Mouse (Mus musculus): ENCODE measurements at regions not wholly inside any gene's neighbourhood (a gene's known extent, or its start where the extent isn't known, plus 50 kb on each side); places are given as distances from the start of the nearest gene placed in this dataset.

DNA sequence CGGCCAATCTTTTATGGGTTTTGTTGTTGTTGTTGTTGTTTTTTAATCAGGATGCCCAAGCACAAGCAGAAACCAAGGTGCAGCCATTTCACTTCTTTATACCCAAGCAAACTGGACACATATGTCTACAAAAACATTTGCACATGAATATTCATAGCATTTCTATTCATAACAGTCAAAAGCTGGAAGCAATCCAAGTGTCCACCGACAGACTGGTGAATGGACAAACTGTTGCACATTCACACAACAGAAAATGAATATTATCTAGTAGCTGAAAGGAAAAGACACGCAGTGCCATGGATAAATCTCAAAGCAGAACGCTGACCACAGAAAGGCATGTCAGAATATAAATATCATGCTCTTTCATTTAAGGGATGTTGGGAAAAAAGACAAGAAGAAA lies 192.4 kb downstream of the Atp23 start:
- TF ChIP-seq POLR2A (IDR thresholded peaks at IDR 0.05; ENCODE audit: insufficient read depth, low read depth, low read length) (no peak), CTCF (IDR thresholded peaks at IDR 0.05; ENCODE audit: insufficient read depth, low read depth, low read length) (no peak)
- H3K27ac ChIP-seq (ENCODE audit: insufficient read depth, low read depth, low read length) = no peak overlapping the region
- 38% methylated on average over 4 of the region's 4 CpGs for WGBS

DNA sequence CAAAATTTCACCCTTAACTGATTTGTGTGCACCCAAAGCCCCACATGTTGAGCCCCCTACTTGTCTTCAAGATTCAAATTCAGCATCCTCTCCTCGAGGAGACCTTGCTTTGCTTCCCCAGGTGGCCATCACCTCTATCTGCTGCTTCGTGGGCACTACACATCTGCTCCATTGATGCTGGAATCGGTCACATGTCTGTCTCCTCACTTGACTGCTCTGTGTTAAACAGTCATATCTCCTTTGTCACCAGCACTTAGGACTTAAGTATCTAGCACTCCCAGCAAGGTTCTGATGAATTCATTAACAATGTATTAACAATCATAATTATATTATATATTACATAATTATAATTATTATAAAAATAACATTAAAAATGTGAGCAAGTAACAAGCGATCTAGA lies 192.9 kb downstream of the Atp23 start:
- WGBS = 77% methylated on average over 4 of the region's 4 CpGs

More for the DNA sequence above, 192.4 kb downstream of the Atp23 start:
- H3K4me3 ChIP-seq (ENCODE audit: insufficient read depth, low read depth, low read length) = no peak overlapping the region
- H3K4me1 ChIP-seq (ENCODE audit: control insufficient read depth, insufficient read depth, low read length) = no peaks in the 10 kb centered on the region

GRCm38 (mm10) chr10:126697086-126697485 lies 204.1 kb downstream of the Atp23 start:
- Histone ChIP-seq H3K4me3 (ENCODE audit: insufficient read depth, low read depth, low read length) (no peak overlapping the region), H3K27ac (ENCODE audit: insufficient read depth, low read depth, low read length) (no peak overlapping the region), H3K4me1 (ENCODE audit: control insufficient read depth, insufficient read depth, low read length) (no peaks in the 10 kb centered on the region)
- no peak for TF ChIP-seq POLR2A (IDR thresholded peaks at IDR 0.05; ENCODE audit: insufficient read depth, low read depth, low read length)
- no peak for TF ChIP-seq CTCF (IDR thresholded peaks at IDR 0.05; ENCODE audit: insufficient read depth, low read depth, low read length)
- 90% methylated on average over 10 of the region's 10 CpGs for WGBS

More for the DNA sequence above, 192.9 kb downstream of the Atp23 start:
- H3K4me3 ChIP-seq (ENCODE audit: insufficient read depth, low read depth, low read length) = no peak overlapping the region
- TF ChIP-seq CTCF (IDR thresholded peaks at IDR 0.05; ENCODE audit: insufficient read depth, low read depth, low read length) (no peak), POLR2A (IDR thresholded peaks at IDR 0.05; ENCODE audit: insufficient read depth, low read depth, low read length) (no peak)
- H3K27ac ChIP-seq (ENCODE audit: insufficient read depth, low read depth, low read length) = no peak overlapping the region
- H3K4me1 ChIP-seq (ENCODE audit: control insufficient read depth, insufficient read depth, low read length) = no peaks in the 10 kb centered on the region

DNA sequence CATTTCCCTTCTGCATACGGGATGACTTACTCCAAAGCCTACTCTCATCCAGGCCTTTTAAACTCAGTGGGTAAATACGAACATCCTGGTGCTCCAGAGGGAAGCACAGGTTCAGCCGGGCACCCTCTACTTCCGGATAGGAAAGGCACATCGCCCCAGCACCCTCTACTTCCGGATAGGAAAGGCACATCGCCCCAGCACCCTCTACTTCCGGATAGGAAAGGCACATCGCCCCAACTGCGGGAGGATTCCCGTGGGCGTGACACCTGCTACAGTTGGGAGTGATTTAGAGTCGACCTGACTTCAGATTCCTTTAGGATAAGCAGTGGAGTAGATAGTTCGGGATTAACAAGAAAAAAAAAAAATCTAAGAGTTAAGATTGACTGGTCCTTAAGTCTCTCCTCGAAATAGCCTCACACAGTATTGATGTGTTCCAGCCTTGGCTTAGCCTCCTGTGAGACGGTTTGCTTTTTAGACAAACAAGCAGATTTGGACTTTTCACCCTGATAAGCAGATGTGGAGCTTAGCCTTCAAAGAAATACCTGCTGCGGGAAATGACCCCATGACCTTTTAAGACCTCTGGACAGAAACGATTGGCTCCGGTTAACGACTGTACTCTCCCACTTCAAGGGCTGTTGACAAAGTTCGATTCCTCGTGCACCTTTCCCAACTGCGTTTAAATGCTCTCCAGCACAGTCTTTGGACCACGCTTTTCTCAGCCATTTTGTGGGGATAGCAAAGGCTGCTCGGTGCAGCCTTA lies 210.1 kb downstream of the Atp23 start:
- WGBS = 70% methylated on average over 25 of the region's 25 CpGs
- H3K27ac ChIP-seq (ENCODE audit: insufficient read depth, low read depth, low read length) = no peak overlapping the region
- H3K4me1 ChIP-seq (ENCODE audit: control insufficient read depth, insufficient read depth, low read length) = no peaks in the 10 kb centered on the region
- TF ChIP-seq POLR2A (IDR thresholded peaks at IDR 0.05; ENCODE audit: insufficient read depth, low read depth, low read length) (no peak), CTCF (IDR thresholded peaks at IDR 0.05; ENCODE audit: insufficient read depth, low read depth, low read length) (no peak)
- H3K4me3 ChIP-seq (ENCODE audit: insufficient read depth, low read depth, low read length) = no peak overlapping the region

- WGBS = 12% methylated on average over 12 of the region's 12 CpGs
- TF ChIP-seq CTCF (IDR thresholded peaks at IDR 0.05; ENCODE audit: insufficient read depth, low read depth, low read length) (no peak), POLR2A (IDR thresholded peaks at IDR 0.05; ENCODE audit: insufficient read depth, low read depth, low read length) (no peak)
- H3K27ac ChIP-seq (ENCODE audit: insufficient read depth, low read depth, low read length) = no peak overlapping the region
- H3K4me3 ChIP-seq (ENCODE audit: insufficient read depth, low read depth, low read length) = no peak overlapping the region
- H3K4me1 ChIP-seq (ENCODE audit: control insufficient read depth, insufficient read depth, low read length) = no peaks in the 10 kb centered on the region
Observed at GRCm38 (mm10) chr10:126680275-126681184, 220.6 kb downstream of the Atp23 start.

DNA sequence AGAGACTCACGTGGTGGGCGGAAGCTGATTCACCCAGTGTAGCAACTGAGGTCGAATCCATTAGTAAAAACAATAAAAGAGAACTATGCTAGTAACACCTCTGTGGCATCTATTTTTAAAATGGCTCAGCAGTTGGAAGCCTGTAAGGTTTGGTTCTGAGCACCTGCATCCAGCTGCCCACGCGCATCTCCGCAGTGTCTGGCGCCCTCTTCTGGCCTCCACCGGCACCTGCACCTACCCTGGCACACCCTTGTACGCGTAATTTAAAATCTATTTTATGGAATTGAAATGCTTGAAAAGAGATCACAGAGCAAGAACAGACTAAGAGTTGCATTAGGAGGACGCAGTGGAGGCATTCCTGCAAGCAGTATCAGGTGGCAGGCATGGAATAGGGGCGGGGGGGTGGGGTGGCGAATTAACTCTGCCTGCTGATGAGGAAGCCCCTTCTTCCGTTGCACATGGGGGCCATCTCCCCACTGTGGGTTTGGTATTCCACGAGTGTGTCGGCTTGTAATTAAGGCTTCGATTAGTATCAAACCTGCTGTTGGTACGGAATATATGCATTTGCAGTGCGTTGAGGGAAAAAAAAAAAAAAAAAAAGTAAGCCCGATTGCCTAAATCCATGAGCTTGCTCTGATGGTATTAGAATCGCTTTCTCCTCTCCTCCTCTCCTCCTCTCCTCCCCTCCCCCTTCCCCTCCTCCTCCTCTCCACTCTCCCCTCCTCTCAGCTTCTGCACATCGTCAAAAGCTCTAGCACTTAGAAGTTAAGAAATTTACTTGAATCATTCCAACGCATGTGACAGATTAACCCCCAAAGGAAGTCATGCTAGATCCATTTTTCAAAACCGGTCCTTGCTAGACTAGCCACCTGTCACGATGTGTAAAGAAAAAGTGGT lies 221.7 kb downstream of the Atp23 start:
- H3K4me3 ChIP-seq (ENCODE audit: insufficient read depth, low read depth, low read length) = no peak overlapping the region
- H3K4me1 ChIP-seq (ENCODE audit: control insufficient read depth, insufficient read depth, low read length) = no peaks in the 10 kb centered on the region
- TF ChIP-seq POLR2A (IDR thresholded peaks at IDR 0.05; ENCODE audit: insufficient read depth, low read depth, low read length) (no peak), CTCF (IDR thresholded peaks at IDR 0.05; ENCODE audit: insufficient read depth, low read depth, low read length) (peak; percentile 36; the same call in 1 of the 2 replicates)
- H3K27ac ChIP-seq (ENCODE audit: insufficient read depth, low read depth, low read length) = no peak overlapping the region
- WGBS = 23% methylated on average over 25 of the region's 25 CpGs

- TF ChIP-seq CTCF (IDR thresholded peaks at IDR 0.05; ENCODE audit: insufficient read depth, low read depth, low read length) (no peak), POLR2A (IDR thresholded peaks at IDR 0.05; ENCODE audit: insufficient read depth, low read depth, low read length) (no peak)
- Histone ChIP-seq H3K4me1 (ENCODE audit: control insufficient read depth, insufficient read depth, low read length) (no peaks in the 10 kb centered on the region), H3K27ac (ENCODE audit: insufficient read depth, low read depth, low read length) (no peak overlapping the region), H3K4me3 (ENCODE audit: insufficient read depth, low read depth, low read length) (no peak overlapping the region)
- WGBS = 36% methylated on average over 5 of the region's 5 CpGs
Observed at GRCm38 (mm10) chr10:126673437-126673836, 227.7 kb downstream of the Atp23 start.

GRCm38 (mm10) chr10:126664408-126665083 lies 236.6 kb downstream of the Atp23 start:
- H3K4me1 ChIP-seq (ENCODE audit: control insufficient read depth, insufficient read depth, low read length) = no peaks in the 10 kb centered on the region
- no peak overlapping the region for H3K27ac ChIP-seq (ENCODE audit: insufficient read depth, low read depth, low read length)
- WGBS = 89% methylated on average over 13 of the region's 13 CpGs
- H3K4me3 ChIP-seq (ENCODE audit: insufficient read depth, low read depth, low read length) = no peak overlapping the region
- TF ChIP-seq POLR2A (IDR thresholded peaks at IDR 0.05; ENCODE audit: insufficient read depth, low read depth, low read length) = no peak
- no peak for TF ChIP-seq CTCF (IDR thresholded peaks at IDR 0.05; ENCODE audit: insufficient read depth, low read depth, low read length)
